Mouse (Mus musculus): ENCODE results near the gene Zfp981.
"Not testable (repeated sequence)": the region's sequence is repeated elsewhere in the genome, so short reads cannot be mapped to it uniquely, and the experiment has no call there.

Zfp981 gene

GRCm38 (mm10) chr4:146501727-146502126 lies at the start of gene Zfp981:
Zfp981 (plus strand) TSS chr4:146502027.
- not testable (repeated sequence) for DNase-seq (ENCODE audit: low spot score in 2 of 2)

- DNase-seq (ENCODE audit: low spot score in 2 of 2): not testable (repeated sequence)
Measured at GRCm38 (mm10) chr4:146452576-146452975, 49.3 kb upstream of the Zfp981 start.

GRCm38 (mm10) chr4:146454170-146454569 lies 47.7 kb upstream of the Zfp981 start:
- DNase-seq (ENCODE audit: low spot score in 2 of 2): not testable (repeated sequence)

GRCm38 (mm10) chr4:146454896-146455295 lies 46.9 kb upstream of the Zfp981 start:
- DNase-seq (ENCODE audit: low spot score in 2 of 2): no peak

GRCm38 (mm10) chr4:146455321-146455721 lies 46.5 kb upstream of the Zfp981 start:
- DNase-seq (ENCODE audit: low spot score in 2 of 2): no peak

- no peak for DNase-seq (ENCODE audit: low spot score in 2 of 2)
Measured at GRCm38 (mm10) chr4:146456061-146456726, 45.6 kb upstream of the Zfp981 start.

- DNase-seq (ENCODE audit: low spot score in 2 of 2): no peak
Measured at GRCm38 (mm10) chr4:146457126-146457525, 44.7 kb upstream of the Zfp981 start.

- no peak for DNase-seq (ENCODE audit: low spot score in 2 of 2)
Measured at GRCm38 (mm10) chr4:146457720-146458119, 44.1 kb upstream of the Zfp981 start.

- DNase-seq (ENCODE audit: low spot score in 2 of 2): not testable (repeated sequence)
Measured at GRCm38 (mm10) chr4:146459822-146460221, 42.0 kb upstream of the Zfp981 start.

- DNase-seq (ENCODE audit: low spot score in 2 of 2): not testable (repeated sequence)
Measured at GRCm38 (mm10) chr4:146460685-146461084, 41.1 kb upstream of the Zfp981 start.

GRCm38 (mm10) chr4:146463649-146464351 lies 38.0 kb upstream of the Zfp981 start:
- not testable (repeated sequence) for DNase-seq (ENCODE audit: low spot score in 2 of 2)

GRCm38 (mm10) chr4:146469984-146470383 lies 31.8 kb upstream of the Zfp981 start:
- not testable (repeated sequence) for DNase-seq (ENCODE audit: low spot score in 2 of 2)

GRCm38 (mm10) chr4:146474181-146474580 lies 27.6 kb upstream of the Zfp981 start:
- not testable (repeated sequence) for DNase-seq (ENCODE audit: low spot score in 2 of 2)

GRCm38 (mm10) chr4:146474716-146475676 lies 26.8 kb upstream of the Zfp981 start:
- DNase-seq (ENCODE audit: low spot score in 2 of 2): not testable (repeated sequence)

GRCm38 (mm10) chr4:146476260-146476659 lies 25.6 kb upstream of the Zfp981 start:
- not testable (repeated sequence) for DNase-seq (ENCODE audit: low spot score in 2 of 2)

GRCm38 (mm10) chr4:146476959-146477358 lies 24.9 kb upstream of the Zfp981 start:
- DNase-seq (ENCODE audit: low spot score in 2 of 2): not testable (repeated sequence)

- DNase-seq (ENCODE audit: low spot score in 2 of 2): not testable (repeated sequence)
Measured at GRCm38 (mm10) chr4:146480376-146481096, 21.3 kb upstream of the Zfp981 start.

- DNase-seq (ENCODE audit: low spot score in 2 of 2): not testable (repeated sequence)
Measured at GRCm38 (mm10) chr4:146482546-146482945, 19.3 kb upstream of the Zfp981 start.

- not testable (repeated sequence) for DNase-seq (ENCODE audit: low spot score in 2 of 2)
Measured at GRCm38 (mm10) chr4:146483571-146484280, 18.1 kb upstream of the Zfp981 start.

- DNase-seq (ENCODE audit: low spot score in 2 of 2): not testable (repeated sequence)
Measured at GRCm38 (mm10) chr4:146484676-146485075, 17.2 kb upstream of the Zfp981 start.
